Mouse (Mus musculus): Measurements from ENCODE around the gene Cck. TPM values are rescaled to one million over a fixed set of nuclear protein-coding genes. Genes with fewer than 3 reads are reported as not detected.

Cck gene
- polyA plus RNA-seq, 1 experiment = not detected

GRCm38 (mm10) chr9:121511911-121512310 lies 16.4 kb upstream of the Cck start:
- no peaks in the 10 kb centered on the region for H3K4me1 ChIP-seq (ENCODE audit: control insufficient read depth, insufficient read depth, low read length)
- H3K36me3 ChIP-seq (ENCODE audit: control insufficient read depth, insufficient read depth, low read length) = no peaks in the 10 kb centered on the region
- TF ChIP-seq POLR2A (IDR thresholded peaks at IDR 0.05; ENCODE audit: control insufficient read depth, low read depth, low read length) (no peak), CTCF (IDR thresholded peaks at IDR 0.05; ENCODE audit: control insufficient read depth, insufficient read depth, insufficient replicate concordance, low read depth, low read length) (no peak)
- no peak overlapping the region for H3K4me3 ChIP-seq (ENCODE audit: control insufficient read depth, low read depth, low read length)
- no peaks in the 10 kb centered on the region for H3K27me3 ChIP-seq (ENCODE audit: control insufficient read depth, insufficient read depth, low read length)
- no peak overlapping the region for H3K27ac ChIP-seq (ENCODE audit: control insufficient read depth, insufficient read depth, low read depth, low read length)

GRCm38 (mm10) chr9:121506478-121507180 lies 11.1 kb upstream of the Cck start:
- Histone ChIP-seq H3K36me3 (ENCODE audit: control insufficient read depth, insufficient read depth, low read length) (no peaks in the 10 kb centered on the region), H3K27me3 (ENCODE audit: control insufficient read depth, insufficient read depth, low read length) (no peaks in the 10 kb centered on the region), H3K4me1 (ENCODE audit: control insufficient read depth, insufficient read depth, low read length) (no peaks in the 10 kb centered on the region), H3K4me3 (ENCODE audit: control insufficient read depth, low read depth, low read length) (no peak overlapping the region), H3K27ac (ENCODE audit: control insufficient read depth, insufficient read depth, low read depth, low read length) (no peak overlapping the region)
- TF ChIP-seq CTCF (IDR thresholded peaks at IDR 0.05; ENCODE audit: control insufficient read depth, insufficient read depth, insufficient replicate concordance, low read depth, low read length) = no peak
- TF ChIP-seq POLR2A (IDR thresholded peaks at IDR 0.05; ENCODE audit: control insufficient read depth, low read depth, low read length) = no peak

GRCm38 (mm10) chr9:121505346-121505745 lies 9.9 kb upstream of the Cck start:
- no peaks in the 10 kb centered on the region for H3K27me3 ChIP-seq (ENCODE audit: control insufficient read depth, insufficient read depth, low read length)
- TF ChIP-seq CTCF (IDR thresholded peaks at IDR 0.05; ENCODE audit: control insufficient read depth, insufficient read depth, insufficient replicate concordance, low read depth, low read length) (no peak), POLR2A (IDR thresholded peaks at IDR 0.05; ENCODE audit: control insufficient read depth, low read depth, low read length) (no peak)
- H3K4me3 ChIP-seq (ENCODE audit: control insufficient read depth, low read depth, low read length) = no peak overlapping the region
- H3K27ac ChIP-seq (ENCODE audit: control insufficient read depth, insufficient read depth, low read depth, low read length) = no peak overlapping the region
- no peaks in the 10 kb centered on the region for H3K36me3 ChIP-seq (ENCODE audit: control insufficient read depth, insufficient read depth, low read length)
- H3K4me1 ChIP-seq (ENCODE audit: control insufficient read depth, insufficient read depth, low read length) = no peaks in the 10 kb centered on the region

GRCm38 (mm10) chr9:121496102-121496501 lies 608 bp upstream of the Cck start:
- no peaks in the 10 kb centered on the region; the same call in 1 of the 2 replicates for H3K4me1 ChIP-seq (ENCODE audit: control insufficient read depth, insufficient read depth, low read length)
- no peaks in the 10 kb centered on the region for H3K36me3 ChIP-seq (ENCODE audit: control insufficient read depth, insufficient read depth, low read length)
- H3K4me3 ChIP-seq (ENCODE audit: control insufficient read depth, low read depth, low read length) = no peak overlapping the region
- H3K27ac ChIP-seq (ENCODE audit: control insufficient read depth, insufficient read depth, low read depth, low read length) = no peak overlapping the region
- no peaks in the 10 kb centered on the region for H3K27me3 ChIP-seq (ENCODE audit: control insufficient read depth, insufficient read depth, low read length)
- TF ChIP-seq CTCF (IDR thresholded peaks at IDR 0.05; ENCODE audit: control insufficient read depth, insufficient read depth, insufficient replicate concordance, low read depth, low read length) (no peak), POLR2A (IDR thresholded peaks at IDR 0.05; ENCODE audit: control insufficient read depth, low read depth, low read length) (no peak)

- Histone ChIP-seq H3K27me3 (ENCODE audit: control insufficient read depth, insufficient read depth, low read length) (no peaks in the 10 kb centered on the region), H3K27ac (ENCODE audit: control insufficient read depth, insufficient read depth, low read depth, low read length) (no peak overlapping the region), H3K4me1 (ENCODE audit: control insufficient read depth, insufficient read depth, low read length) (no peaks in the 10 kb centered on the region; the same call in 1 of the 2 replicates), H3K4me3 (ENCODE audit: control insufficient read depth, low read depth, low read length) (no peak overlapping the region), H3K36me3 (ENCODE audit: control insufficient read depth, insufficient read depth, low read length) (no peaks in the 10 kb centered on the region)
- TF ChIP-seq CTCF (IDR thresholded peaks at IDR 0.05; ENCODE audit: control insufficient read depth, insufficient read depth, insufficient replicate concordance, low read depth, low read length) (no peak), POLR2A (IDR thresholded peaks at IDR 0.05; ENCODE audit: control insufficient read depth, low read depth, low read length) (no peak)
These were observed 1.3 kb downstream of the Cck start for GRCm38 (mm10) chr9:121494006-121494767.

GRCm38 (mm10) chr9:121491592-121492240 lies 3.8 kb downstream of the Cck start:
- H3K4me3 ChIP-seq (ENCODE audit: control insufficient read depth, low read depth, low read length) = no peak overlapping the region
- H3K4me1 ChIP-seq (ENCODE audit: control insufficient read depth, insufficient read depth, low read length) = no peaks in the 10 kb centered on the region; the same call in 1 of the 2 replicates
- no peaks in the 10 kb centered on the region for H3K36me3 ChIP-seq (ENCODE audit: control insufficient read depth, insufficient read depth, low read length)
- TF ChIP-seq POLR2A (IDR thresholded peaks at IDR 0.05; ENCODE audit: control insufficient read depth, low read depth, low read length) (no peak), CTCF (IDR thresholded peaks at IDR 0.05; ENCODE audit: control insufficient read depth, insufficient read depth, insufficient replicate concordance, low read depth, low read length) (no peak)
- H3K27ac ChIP-seq (ENCODE audit: control insufficient read depth, insufficient read depth, low read depth, low read length) = no peak overlapping the region
- H3K27me3 ChIP-seq (ENCODE audit: control insufficient read depth, insufficient read depth, low read length) = no peaks in the 10 kb centered on the region

- Histone ChIP-seq H3K36me3 (ENCODE audit: control insufficient read depth, insufficient read depth, low read length) (no peaks in the 10 kb centered on the region), H3K27me3 (ENCODE audit: control insufficient read depth, insufficient read depth, low read length) (no peaks in the 10 kb centered on the region), H3K4me1 (ENCODE audit: control insufficient read depth, insufficient read depth, low read length) (no peaks in the 10 kb centered on the region), H3K27ac (ENCODE audit: control insufficient read depth, insufficient read depth, low read depth, low read length) (no peak overlapping the region), H3K4me3 (ENCODE audit: control insufficient read depth, low read depth, low read length) (no peak overlapping the region)
- TF ChIP-seq CTCF (IDR thresholded peaks at IDR 0.05; ENCODE audit: control insufficient read depth, insufficient read depth, insufficient replicate concordance, low read depth, low read length) (no peak), POLR2A (IDR thresholded peaks at IDR 0.05; ENCODE audit: control insufficient read depth, low read depth, low read length) (no peak)
These were observed 8.3 kb downstream of the Cck start for GRCm38 (mm10) chr9:121487216-121487615.
